Comparison of ENCODE assay signal across 10 mouse cellular contexts in the genomic region with DNA sequence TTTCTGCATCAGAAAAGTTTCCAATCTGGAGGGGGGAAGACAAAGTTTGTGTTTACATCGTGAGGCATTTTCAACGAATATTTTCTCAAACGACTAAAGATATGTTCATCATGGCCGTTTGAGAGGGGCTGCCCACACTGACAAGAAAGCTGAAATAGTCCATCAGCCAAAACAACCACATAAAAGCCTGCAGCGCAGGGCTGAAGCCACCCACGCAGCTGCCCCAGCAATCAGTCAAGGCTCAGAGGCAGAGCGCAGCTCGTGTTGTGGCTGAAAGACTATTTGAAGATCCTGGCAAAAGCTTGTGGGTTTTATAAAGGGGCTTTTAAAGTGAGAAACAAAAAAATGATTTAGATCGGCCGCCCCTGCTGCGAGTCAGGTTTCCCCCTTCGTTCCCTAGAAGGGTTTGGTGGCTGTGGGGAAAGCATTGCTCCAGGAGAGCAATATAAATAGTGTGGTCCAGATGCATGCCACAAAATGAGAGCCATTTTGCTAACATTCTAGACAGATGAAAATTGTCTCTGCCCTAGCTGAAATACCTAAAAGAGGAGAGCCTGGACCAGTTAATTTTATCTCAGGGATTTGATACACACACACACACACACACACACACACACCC.
DNase-seq lines count a peak whose midpoint lies in the region; ATAC-seq and TF ChIP-seq lines count a peak whose summit lies in the region.
"Had no signal": no experiment of that assay in that cellular context is flagged by ENCODE, and none has a peak within 500 bp of the region (broad histone marks: within the 10 kb centered on the region; RNA-seq: fewer than 3 reads in every experiment).

No protein-coding gene starts in this region.

- H3K9ac ChIP-seq in embryonic facial prominence, embryonic 13.5 days = no peak overlapping the region
- no peak overlapping the region for H3K9ac ChIP-seq in lung, embryonic 14.5 days
- H3K9ac ChIP-seq in lung, postnatal 0 days (replicated peaks; ENCODE audit: low read depth) = no peak overlapping the region
- no peak overlapping the region for H3K9ac ChIP-seq in heart, adult 2 months (ENCODE audit: low read depth, low read length)
- H3K9ac ChIP-seq: liver, postnatal 0 days had no signal

- H3K4me2 ChIP-seq in embryonic facial prominence, embryonic 13.5 days = peak overlapping the region; percentile 9; the same call in 1 of the 2 replicates
- H3K4me2 ChIP-seq in lung, embryonic 14.5 days = no peak overlapping the region
- H3K4me2 ChIP-seq in lung, postnatal 0 days (replicated peaks; ENCODE audit: low read depth, low read length) = no peak overlapping the region

- H3K4me1 ChIP-seq in embryonic facial prominence, embryonic 13.5 days = peaks cover 4% of the 10 kb centered on the region
- no peaks in the 10 kb centered on the region for H3K4me1 ChIP-seq in embryonic facial prominence, embryonic 10.5 days
- H3K4me1 ChIP-seq in lung, embryonic 14.5 days (ENCODE audit: insufficient read depth) = no peaks in the 10 kb centered on the region
- H3K4me1 ChIP-seq in lung, postnatal 0 days (ENCODE audit: insufficient read depth, low read depth, low read length) = no peaks in the 10 kb centered on the region
- H3K4me1 ChIP-seq in heart, adult 2 months (ENCODE audit: control insufficient read depth, insufficient read depth, low read length) = no peaks in the 10 kb centered on the region

- H3K27ac ChIP-seq in embryonic facial prominence, embryonic 13.5 days = peak overlapping the region; percentile 68
- H3K27ac ChIP-seq in embryonic facial prominence, embryonic 10.5 days (replicated peaks) = no peak overlapping the region
- H3K27ac ChIP-seq in lung, embryonic 14.5 days (ENCODE audit: low read depth) = no peak overlapping the region; the same call in 1 of the 2 replicates
- H3K27ac ChIP-seq in lung, postnatal 0 days (ENCODE audit: low read length) = no peak overlapping the region
- H3K27ac ChIP-seq in heart, adult 2 months = no peak overlapping the region

- H3K9me3 ChIP-seq in embryonic facial prominence, embryonic 13.5 days = 0 out of 2 replicates have a peak, but pooled peaks cover 4% of the 10 kb centered on the region
- H3K9me3 ChIP-seq in embryonic facial prominence, embryonic 10.5 days = peaks cover 3% of the 10 kb centered on the region; the same call in 1 of the 2 replicates
- H3K9me3 ChIP-seq in lung, embryonic 14.5 days (ENCODE audit: low read depth, low read length) = no peaks in the 10 kb centered on the region
- H3K9me3 ChIP-seq in lung, postnatal 0 days (ENCODE audit: low read length) = no peaks in the 10 kb centered on the region

- H3K4me3 ChIP-seq in embryonic facial prominence, embryonic 13.5 days = no peak overlapping the region
- H3K4me3 ChIP-seq in embryonic facial prominence, embryonic 10.5 days = no peak overlapping the region
- no peak overlapping the region for H3K4me3 ChIP-seq in lung, embryonic 14.5 days (ENCODE audit: low read depth, low read length)
- H3K4me3 ChIP-seq in lung, postnatal 0 days (ENCODE audit: low read depth, low read length) = no peak overlapping the region
- H3K4me3 ChIP-seq in heart, adult 2 months = no peak overlapping the region

- H3K27me3 ChIP-seq in embryonic facial prominence, embryonic 13.5 days = no peaks in the 10 kb centered on the region
- no peaks in the 10 kb centered on the region for H3K27me3 ChIP-seq in embryonic facial prominence, embryonic 10.5 days (replicated peaks; ENCODE audit: low read depth, poor library complexity, severe bottlenecking)
- no peaks in the 10 kb centered on the region for H3K27me3 ChIP-seq in lung, embryonic 14.5 days (ENCODE audit: insufficient read depth, low read length)
- no peaks in the 10 kb centered on the region for H3K27me3 ChIP-seq in lung, postnatal 0 days (replicated peaks; ENCODE audit: insufficient read depth, low read length)
- no peaks in the 10 kb centered on the region for H3K27me3 ChIP-seq in heart, adult 2 months (ENCODE audit: control insufficient read depth, insufficient read depth, low read length)

- H3K36me3 ChIP-seq in embryonic facial prominence, embryonic 13.5 days = no peaks in the 10 kb centered on the region
- no peaks in the 10 kb centered on the region for H3K36me3 ChIP-seq in embryonic facial prominence, embryonic 10.5 days (replicated peaks)
- no peaks in the 10 kb centered on the region for H3K36me3 ChIP-seq in lung, embryonic 14.5 days (ENCODE audit: insufficient read depth)
- no peaks in the 10 kb centered on the region for H3K36me3 ChIP-seq in lung, postnatal 0 days (ENCODE audit: insufficient read depth, low read length)
- H3K36me3 ChIP-seq in heart, adult 2 months (ENCODE audit: control insufficient read depth, insufficient read depth, low read length) = no peaks in the 10 kb centered on the region

- intact Hi-C loops in left cerebral cortex, postnatal 10 days (cut with DNase I) = no loop called here
- intact Hi-C loops in heart, adult 2 months (cut with DNase I) = no loop called here

- no peaks in the 10 kb centered on the region for H3K79me2 ChIP-seq in heart, adult 2 months (replicated peaks; ENCODE audit: control insufficient read depth, insufficient read depth, low read length)

- TF ChIP-seq CTCF in lung, embryonic 14.5 days (IDR thresholded peaks at IDR 0.05; ENCODE audit: low read depth) = no peak
- TF ChIP-seq CTCF in lung, postnatal 0 days (IDR thresholded peaks at IDR 0.05) = no peak
- no peak for TF ChIP-seq CTCF in heart, adult 2 months (IDR thresholded peaks at IDR 0.05)

- ATAC-seq in embryonic facial prominence, embryonic 13.5 days (ENCODE audit: insufficient number of reproducible peaks, insufficient read depth, low FRiP score, low TSS enrichment, low read depth) = 0 out of 2 replicates have a peak, but pooled peaks have one; percentile 10
- peak; percentile 56; the same call in 1 of the 2 replicates for ATAC-seq in lung, embryonic 14.5 days (ENCODE audit: insufficient read depth)
- ATAC-seq in lung, postnatal 0 days = no peak
- ATAC-seq: liver, postnatal 0 days had no signal

- TF ChIP-seq EP300 in lung, postnatal 0 days (IDR thresholded peaks at IDR 0.05) = no peak
- no peak for TF ChIP-seq EP300 in heart, adult 2 months (IDR thresholded peaks at IDR 0.05; ENCODE audit: insufficient read depth, low read depth, low read length)

- TF ChIP-seq POLR2A in heart, adult 2 months (IDR thresholded peaks at IDR 0.05; ENCODE audit: insufficient read depth, low read depth, low read length) = no peak

- no peak for DNase-seq in embryonic facial prominence, embryonic 10.5 days (ENCODE audit: low spot score)
- peak; percentile 56 for DNase-seq in lung, embryonic 14.5 days
- DNase-seq in lung, postnatal 0 days (ENCODE audit: low spot score) = no peak
- DNase-seq in left cerebral cortex, postnatal 10 days (ENCODE audit: extremely low spot score in 1 of 2, low spot score in 2 of 2) = peak; percentile 27 to 32
- peak; percentile 5 for DNase-seq in right cerebral cortex, postnatal 4 days
- DNase-seq in adrenal gland, adult 2 months = no peak
- DNase-seq in heart, adult 2 months = no peak
- DNase-seq: B cell, adult 2 months; liver, postnatal 0 days had no signal

- 45% methylated on average over 12 of the region's 12 CpGs for WGBS in embryonic facial prominence, embryonic 13.5 days
- 82% methylated on average over 12 of the region's 12 CpGs for WGBS in embryonic facial prominence, embryonic 10.5 days
- WGBS in lung, embryonic 14.5 days = 50% methylated on average over 12 of the region's 12 CpGs
- 60% methylated on average over 12 of the region's 12 CpGs for WGBS in lung, postnatal 0 days
- WGBS in heart, adult 2 months = 75% methylated on average over 12 of the region's 12 CpGs

Comparison
In these comparisons a context has a peak if more than half of its experiments do, and no peak if none do; other contexts are left out.
1. DNase-seq: peak in lung, embryonic 14.5 days (single experiment), left cerebral cortex, postnatal 10 days (2 of 2) and right cerebral cortex, postnatal 4 days (single experiment); none in embryonic facial prominence, embryonic 10.5 days (single experiment), lung, postnatal 0 days (single experiment), adrenal gland, adult 2 months (single experiment) and heart, adult 2 months (0 of 2).